Mouse (Mus musculus): ENCODE measurements around the gene Reln.
A peak's percentile ranks its signal among the peaks of the same experiment; 100 is the strongest.

The Reln gene

DNA sequence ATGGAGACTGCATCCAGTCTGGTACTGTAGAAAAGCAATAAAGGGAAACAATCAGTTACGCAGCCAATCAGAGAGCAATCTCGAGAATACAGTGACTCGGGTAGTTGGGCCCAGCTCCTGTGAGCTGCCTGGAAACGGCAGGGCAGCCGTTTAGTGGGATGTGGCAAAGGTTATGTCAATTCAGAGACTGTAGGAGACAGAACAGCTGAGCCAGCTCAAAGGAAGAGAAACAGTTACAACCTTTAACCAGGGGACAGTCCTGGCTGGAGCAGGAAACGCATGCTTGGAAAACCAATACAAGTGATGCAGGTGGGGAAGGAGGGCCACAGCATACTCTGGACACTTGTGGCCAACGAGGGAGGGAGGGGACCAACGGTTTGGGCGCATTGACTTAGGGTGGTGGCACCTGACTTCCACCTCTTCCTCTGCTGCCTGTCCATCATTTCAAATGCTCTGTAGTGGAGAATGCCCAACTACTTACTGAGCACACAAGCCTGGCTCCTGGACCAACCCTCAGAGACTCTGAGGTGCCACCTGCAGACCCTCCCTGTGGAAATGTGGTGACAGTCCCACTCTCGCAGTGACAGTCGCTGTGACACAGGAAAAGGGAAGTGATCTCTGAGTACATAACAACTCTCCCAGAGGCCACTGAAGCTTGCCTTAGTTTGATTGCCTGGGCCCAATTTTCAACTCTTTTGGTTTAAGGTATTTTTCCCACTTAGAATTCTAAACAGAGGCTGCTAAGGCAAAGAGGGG lies 337.0 kb downstream of the Reln start:
- DNase-seq (ENCODE audit: low spot score in 2 of 2): no peak

DNA sequence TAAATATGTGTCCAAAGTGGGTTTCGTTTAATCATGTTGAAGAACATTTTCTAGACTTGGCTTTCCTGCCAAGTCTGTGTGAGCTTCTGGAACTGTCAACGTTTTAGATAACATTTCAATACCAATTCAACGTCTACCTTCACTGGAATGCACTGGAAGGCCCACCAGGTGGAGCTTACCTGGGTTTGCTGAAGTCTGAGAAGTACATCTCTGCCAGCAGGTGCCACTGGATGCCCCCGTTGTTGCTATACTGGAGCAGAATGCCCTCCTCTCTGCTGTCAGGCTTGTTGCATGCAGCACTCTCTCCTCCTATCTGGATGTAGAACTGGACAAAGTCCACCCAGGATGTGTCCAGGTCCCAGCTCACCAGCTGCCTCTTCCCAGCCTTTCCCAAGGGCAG lies 340.6 kb downstream of the Reln start:
- no peak for DNase-seq (ENCODE audit: low spot score in 2 of 2)

DNA sequence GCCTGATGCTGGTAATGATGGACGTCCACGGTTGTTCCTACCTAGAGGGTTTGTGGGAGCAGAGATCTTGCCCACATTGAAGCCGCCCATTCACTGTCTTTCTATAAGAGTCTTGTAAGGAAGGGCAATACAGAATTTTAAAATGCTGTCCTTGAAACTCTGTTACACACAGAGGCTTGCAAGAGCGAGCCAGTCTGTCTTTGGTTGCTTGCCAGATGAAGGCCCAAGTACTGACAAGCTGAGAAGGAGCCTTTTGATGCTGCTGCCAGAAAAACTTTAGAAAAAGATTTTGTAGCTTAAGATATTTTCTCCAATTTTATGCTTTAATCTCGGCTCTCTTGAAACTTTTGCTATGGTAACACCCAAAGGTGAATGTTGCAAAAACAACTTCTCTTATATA lies 356.8 kb downstream of the Reln start:
- no peak for DNase-seq (ENCODE audit: low spot score in 2 of 2)

DNA sequence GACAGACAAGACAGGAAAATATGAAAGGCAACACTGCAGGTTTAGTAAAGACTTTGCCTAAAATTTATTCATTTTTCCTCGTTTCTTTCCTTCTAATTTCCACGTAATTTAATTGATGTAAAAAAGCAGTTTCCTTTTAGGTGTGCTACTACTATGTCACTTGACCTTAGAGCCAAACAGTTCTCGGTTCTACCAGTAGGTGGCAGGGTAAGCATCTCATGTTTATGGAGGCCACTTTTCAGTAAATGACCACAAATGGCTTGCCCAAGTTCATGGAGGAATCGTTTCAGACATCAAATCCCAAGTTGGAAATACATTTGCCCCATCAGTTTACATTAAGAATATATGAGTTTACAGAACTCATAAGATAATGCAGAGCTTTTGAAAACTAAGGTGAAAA lies 358.2 kb downstream of the Reln start:
- DNase-seq (ENCODE audit: low spot score in 2 of 2): peak in 1 of 2 experiments; percentile 11

DNA sequence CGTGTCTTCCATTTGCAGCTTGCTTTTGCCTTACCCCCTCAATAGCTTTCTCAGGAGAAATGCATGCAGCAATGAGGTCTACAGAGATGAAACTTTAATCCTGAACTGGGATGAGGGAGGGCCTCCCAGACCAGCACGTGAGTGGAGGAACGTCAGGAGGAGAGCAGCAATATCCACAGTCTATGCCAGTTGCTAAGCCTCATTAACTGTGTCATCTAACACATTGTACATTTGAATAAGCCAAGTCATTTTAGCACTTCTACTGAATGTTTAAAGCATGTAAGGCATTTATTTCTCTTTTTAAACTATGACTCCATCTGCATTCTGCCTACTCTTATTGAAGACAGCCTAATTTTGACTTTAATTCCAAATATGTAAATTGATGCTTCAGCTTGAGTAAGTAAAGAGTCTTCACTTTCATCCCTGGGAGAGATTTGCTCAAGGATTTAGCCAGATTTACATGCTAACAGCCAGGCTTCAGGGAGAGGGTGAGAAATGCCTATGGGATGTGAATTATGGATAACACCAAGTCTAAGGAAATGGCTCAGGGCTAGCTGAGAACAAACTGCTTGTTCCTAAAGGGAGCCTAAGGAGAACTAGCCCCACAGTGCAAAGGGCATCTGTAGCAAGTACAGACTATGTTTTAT lies 361.4 kb downstream of the Reln start:
- no peak for DNase-seq (ENCODE audit: low spot score in 2 of 2)

DNA sequence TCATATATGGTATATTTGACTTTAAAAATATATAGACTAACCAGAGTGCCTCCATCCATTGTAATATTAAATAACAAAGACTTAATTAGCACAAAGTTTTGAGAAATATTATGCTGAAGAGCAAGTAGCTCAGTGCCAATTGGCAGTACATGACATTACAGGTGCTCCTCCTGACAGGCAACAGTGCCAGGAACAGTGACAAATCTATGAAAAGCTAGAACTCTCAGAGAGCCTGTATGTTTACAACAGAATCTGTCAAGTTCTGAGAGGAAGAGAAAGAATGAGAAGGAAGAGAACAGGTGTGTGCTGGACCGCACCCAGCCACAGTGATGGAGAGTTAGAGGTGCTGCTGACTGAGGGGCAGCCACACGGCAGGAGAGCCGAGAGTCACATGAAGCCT lies 363.3 kb downstream of the Reln start:
- DNase-seq (ENCODE audit: low spot score in 2 of 2): no peak

DNA sequence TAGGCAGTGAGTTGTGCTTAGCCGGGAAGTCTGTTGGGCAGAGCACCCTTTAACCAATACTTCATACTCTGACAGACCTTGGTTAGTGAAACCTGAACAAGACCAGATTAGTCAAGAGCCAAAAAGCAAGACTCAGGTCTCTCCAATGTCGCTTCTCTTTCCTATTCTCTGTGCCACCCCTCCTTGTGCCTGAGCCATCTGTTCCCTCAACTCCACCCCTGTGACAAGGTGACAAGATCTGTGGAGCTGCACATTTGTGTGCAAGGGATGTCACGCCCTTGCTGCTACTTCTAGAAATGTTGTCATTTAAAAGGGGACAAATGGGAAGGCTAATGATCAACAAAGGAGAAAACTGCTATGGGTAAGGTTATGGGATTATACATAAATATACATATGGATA lies 364.0 kb downstream of the Reln start:
- no peak for DNase-seq (ENCODE audit: low spot score in 2 of 2)

DNA sequence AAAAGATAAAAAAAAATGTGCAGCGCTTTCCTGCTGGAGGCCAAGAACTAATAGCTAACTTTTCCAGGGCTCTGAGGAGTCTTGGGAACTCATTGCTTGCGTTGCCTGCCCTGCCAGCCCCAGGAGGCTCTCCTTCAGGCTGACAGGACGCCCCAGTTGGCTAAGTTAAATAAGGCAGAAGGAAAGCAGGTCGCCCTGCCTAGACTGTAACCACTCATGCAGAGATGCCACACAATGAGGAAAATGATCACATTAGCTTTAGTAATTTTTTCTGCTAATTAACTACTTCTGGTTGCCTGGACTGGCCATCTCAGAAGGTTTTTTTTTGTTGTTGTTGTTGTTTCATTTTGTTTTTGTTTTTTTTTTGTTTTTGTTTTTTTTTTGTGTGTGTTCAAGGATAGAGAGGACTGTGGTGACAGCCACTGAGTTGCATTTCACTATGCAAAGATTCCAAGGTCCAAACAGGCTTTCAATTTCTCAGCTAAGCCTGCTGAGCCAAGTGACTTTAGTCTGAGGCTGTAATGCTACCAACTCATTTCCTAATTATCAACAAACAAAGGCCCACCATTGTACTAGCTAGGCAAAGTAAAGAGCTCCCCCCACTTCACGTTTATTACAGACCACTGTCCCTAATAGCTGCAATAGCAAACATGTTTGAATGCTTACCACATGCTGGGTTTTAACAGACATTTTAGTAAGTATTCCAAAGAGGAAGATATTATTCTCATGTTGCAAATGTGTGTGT lies 371.1 kb downstream of the Reln start:
- no peak for DNase-seq (ENCODE audit: low spot score in 2 of 2)

DNA sequence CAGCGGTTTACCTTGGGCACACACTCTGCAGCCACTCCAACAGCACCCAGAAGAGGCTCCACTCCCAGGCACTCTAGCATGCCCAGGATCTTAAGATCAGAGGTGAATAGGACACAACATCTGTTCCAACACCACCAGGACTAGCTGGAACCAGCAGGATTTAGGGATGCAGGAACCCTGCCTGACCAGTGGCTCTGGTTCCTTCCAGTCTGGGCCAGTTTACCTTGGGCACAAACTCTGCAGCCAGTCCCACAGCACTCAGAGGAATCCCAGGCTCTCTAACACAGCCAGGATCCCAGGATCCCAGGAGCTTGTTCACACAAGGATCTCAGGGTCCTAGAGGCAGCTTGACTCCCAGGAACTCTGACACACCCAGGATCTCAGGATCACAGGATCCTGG lies 382.7 kb downstream of the Reln start:
- no peak for DNase-seq (ENCODE audit: low spot score in 2 of 2)

DNA sequence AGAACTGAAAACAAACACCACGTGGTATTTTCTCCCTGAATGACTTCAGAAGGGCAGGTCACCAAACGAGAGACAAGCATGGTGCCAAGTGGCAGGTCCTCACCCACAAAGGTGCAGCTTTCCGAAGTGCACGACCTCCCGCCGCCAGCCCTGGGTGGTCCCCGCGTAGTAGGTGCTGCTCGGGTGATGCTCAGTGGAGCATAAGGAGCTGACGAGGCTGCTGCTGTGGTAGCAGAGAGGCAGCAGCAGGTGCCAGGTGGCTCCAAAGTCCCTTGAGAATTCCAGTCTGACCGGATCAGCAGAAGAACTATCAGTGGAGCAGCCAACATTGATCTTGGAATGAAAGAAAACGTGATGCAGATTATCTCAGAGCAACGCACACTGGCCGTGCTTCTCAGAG lies 384.4 kb downstream of the Reln start:
- DNase-seq (ENCODE audit: low spot score in 2 of 2): no peak

DNA sequence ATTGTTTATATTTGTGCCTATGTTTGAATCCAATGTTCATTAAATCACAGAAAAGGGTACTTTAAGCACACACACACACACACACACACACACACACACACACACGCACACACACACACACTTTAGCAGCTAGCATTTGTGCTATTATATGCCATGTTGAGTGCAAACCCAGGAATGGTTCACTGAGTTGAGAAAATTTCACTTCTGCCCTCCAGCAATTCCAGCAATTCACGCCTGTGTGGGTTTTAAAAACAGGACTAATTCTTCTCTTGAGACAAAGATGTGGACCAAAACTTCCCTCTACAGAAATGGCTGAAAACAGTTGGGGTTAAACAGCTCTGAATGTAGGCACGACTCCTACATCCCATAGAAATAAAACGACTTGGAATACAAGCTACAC lies 386.9 kb downstream of the Reln start:
- no peak for DNase-seq (ENCODE audit: low spot score in 2 of 2)

DNA sequence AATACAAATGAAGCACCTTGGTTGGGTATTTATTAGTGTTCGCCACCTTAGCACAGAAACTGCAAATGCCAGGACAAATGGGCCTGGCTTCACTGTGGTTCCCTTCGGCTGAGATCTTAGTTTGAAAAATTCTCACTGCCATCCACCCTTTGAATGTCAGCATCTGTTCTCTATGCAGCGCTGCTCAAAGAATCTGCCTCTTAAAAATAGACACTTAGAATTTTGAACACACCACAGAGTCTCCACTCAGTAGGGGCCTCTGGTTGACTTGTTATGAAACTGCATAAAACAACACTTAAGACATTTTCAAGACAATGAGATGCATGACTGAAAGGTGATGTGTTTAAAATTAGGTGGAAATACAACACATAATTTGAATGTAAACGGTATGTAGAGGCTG lies 387.4 kb downstream of the Reln start:
- DNase-seq (ENCODE audit: low spot score in 2 of 2): no peak

DNA sequence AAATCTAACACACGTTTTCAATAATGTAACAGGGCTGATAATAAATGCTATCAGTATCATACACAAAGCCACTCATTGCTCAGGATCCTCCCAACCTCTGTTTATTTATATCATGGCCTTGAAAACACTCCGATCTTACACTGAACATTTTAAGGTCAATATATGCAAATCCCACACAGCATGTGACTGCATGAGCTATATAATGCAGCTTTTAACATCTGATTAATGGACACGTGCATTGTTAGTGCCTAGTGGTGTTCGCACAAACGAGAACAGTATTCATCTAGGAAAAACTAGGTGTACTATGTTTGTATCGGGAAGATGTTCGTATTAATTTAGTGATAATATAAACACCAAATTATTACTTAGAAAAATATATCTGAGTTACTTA lies 395.0 kb downstream of the Reln start:
- DNase-seq (ENCODE audit: low spot score in 2 of 2): no peak

DNA sequence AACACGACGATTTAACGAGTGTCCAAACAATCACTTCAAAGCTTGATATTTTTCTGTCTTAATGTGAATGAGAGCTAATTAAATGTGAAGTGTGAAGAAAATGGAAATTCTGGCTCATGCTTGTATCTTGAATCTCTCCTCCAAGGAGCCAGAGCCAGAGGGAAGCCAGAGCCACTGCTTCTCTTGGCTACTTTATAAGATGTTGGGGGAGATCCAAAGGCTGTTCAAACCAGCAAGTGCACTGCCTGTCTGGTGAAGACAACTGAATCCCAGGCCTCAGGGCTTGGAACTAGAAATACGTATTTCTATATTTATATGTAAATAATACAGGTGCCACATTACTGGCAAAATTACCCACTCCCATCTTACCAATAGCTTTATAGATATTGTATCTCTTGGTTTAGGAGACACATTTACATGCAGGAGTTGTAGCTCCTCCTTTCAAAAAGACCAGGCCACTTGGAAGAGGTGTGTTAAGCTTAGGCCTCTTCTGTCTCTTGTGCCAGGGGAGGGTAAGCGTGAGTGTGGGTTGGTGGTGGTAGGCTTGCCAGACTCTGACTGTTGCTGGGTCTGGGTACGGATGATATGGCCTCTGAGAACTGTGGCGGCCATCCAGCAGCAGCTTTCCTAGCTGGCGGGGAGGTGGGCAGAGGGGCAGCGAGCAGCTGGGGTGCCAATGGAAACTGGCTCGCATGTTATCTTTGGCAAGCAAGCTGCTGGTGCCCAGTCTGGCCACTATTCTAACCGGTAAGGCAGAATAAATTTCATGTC lies 395.6 kb downstream of the Reln start:
- DNase-seq (ENCODE audit: low spot score in 2 of 2): no peak

DNA sequence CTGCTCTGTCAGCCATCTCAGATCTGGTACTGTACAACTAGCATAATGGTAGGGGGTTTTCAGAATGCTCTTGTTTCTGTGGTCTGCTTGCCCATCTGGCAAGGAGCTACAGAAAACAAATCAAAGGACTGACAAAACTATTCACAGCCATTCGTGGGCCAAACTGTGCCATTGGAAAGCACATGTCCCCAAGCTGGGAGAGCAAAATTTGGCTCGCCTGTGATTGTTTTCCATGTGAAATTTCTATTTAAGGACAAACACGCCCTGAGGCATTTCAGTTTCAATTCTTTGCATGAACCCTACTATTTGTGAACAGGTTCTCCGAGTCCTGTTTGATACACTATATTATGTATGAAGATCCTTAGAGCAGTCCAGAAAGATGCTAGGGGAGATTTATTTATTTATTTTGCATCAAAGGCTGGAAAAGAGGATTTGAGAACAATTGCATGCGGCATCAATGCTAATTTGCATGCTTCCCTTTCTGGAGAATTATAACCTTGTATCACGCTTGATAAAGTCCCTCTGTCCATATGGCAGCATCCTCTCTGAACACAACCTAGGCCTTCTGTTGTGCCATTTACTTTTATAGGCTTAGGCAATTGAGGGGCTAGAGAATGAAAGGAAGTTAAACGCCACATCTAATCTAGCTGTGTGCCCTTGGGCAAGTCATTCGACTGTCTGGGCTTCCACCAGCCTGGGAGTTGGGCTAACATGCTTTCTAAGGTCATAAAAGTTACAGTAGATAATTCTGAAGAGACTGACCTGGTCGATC lies 396.7 kb downstream of the Reln start:
- no peak for DNase-seq (ENCODE audit: low spot score in 2 of 2)

DNA sequence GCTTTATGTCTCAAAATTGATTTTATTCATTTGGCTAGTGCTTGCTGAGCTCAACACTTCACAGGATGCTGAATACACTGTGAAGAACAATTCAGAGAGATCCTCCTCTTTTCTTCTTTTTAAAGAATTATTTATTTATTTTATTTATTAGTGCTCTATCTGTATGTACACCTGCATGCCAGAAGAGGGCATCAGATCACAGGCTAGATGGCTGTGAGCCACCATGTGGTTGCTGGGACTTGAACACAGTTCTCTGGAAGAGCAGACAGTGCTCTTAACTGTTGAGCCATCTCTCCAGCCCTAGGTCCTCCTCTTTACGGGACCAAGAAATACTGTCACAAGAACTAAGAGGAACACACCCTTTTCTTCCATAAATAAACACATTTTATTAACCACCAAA lies 399.9 kb downstream of the Reln start:
- DNase-seq (ENCODE audit: low spot score in 2 of 2): no peak

DNA sequence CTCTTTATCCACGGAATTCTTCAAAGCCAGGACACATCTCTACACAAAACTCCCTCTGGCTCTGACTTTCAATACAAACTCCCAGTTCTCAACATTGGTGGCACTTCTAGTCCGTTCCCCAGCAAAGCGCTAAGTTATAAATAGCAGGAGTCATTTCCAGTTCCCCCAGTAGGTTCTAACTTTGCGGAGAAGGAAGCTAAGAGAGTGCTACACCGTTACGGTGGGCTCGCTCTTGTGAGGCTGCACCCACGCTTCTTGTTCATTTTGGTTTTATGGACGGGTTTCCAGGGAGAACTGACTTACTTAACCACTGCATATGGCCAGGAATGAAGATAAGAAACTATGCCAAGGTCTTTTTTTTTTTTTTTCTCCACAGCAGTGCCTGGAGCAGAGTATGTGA lies 405.1 kb downstream of the Reln start:
- no peak for DNase-seq (ENCODE audit: low spot score in 2 of 2)

DNA sequence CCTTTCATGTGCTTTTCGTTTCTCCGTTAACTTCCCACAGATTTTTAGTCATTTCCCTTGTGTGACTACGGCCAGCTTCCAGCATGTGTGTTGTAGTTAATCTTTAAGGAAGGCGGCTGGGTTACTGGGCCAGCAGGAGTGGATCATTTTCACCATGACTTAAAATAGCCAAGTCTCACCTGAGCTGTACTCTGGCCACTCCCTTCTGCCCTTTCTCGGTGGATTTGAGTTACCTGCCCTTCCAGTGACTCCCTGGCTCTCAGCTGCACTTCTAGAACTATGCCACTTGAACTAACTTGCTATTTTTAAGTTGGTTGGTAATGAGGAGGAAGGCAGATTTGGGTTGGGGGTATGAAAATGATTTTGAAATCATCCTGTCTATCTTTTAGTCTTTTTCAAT lies 406.4 kb downstream of the Reln start:
- no peak for DNase-seq (ENCODE audit: low spot score in 2 of 2)

DNA sequence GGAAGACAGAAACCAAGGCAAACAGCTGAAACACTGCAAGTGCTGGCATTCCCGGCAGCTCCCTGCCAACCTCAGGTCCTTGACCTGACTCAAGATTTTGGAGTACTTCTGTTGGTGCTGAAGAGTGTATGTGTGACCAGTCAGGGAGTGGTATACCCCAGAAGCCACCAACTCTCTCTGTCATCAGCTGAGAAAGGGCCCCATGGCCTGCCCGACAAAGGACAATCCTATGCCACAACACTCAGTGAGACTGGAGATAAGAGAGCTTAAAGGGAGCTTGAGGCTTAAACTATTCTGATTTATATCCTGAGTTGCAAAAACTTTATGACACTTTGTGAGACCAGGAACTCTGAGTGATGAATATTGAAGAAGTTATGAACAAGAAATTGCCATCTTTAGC lies 407.9 kb downstream of the Reln start:
- no peak for DNase-seq (ENCODE audit: low spot score in 2 of 2)

DNA sequence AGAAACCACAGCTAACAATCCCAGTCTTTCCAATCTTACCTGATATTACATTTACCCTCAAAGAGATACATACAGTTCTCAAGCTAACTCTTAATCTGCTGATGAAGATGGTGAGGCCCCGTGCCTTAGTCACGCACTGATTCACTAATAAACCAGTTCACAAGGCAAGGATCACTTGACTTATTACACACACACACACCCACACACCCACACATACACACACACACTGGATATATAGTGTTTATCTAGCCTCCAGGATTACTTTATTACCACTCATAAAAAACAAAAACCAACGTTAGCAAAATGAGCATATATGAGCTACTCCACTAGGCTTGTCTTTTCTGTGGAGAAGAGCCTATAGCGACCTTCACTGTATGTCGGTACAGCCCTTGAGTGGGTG lies 408.4 kb downstream of the Reln start:
- DNase-seq (ENCODE audit: low spot score in 2 of 2): no peak

DNA sequence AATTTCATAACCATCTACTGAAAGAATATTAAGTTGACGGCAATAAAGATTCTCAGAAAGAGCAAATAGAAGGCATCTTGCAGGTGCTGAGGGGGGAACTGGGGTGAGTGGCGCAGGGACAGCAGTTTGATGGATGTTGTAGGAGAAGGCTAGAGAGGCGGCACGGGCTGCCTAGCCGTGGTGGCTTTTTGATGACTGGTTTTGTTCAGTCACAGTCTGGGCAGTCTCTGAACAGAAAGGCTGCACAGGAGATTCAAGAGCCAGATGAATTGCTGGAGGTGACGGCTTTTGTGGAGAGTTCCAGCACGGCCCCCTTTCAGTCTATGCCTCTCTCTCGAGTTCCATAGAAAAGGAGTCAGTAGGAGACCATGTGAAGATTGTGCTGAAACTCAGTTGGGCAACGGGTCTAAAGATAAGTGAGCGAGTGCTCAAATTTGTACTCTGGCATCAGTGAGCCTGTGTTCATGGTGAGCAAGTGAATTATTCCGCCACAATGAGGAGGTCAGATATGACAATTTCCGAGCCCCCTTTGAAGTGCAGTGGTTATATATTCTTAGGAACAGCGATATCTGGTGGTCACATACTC lies 409.6 kb downstream of the Reln start:
- DNase-seq (ENCODE audit: low spot score in 2 of 2): no peak

Data from heart, adult 9 months (tissue).